In genomic region chr11:84738769-84739589, GRCm38 (mm10) we compare ENCODE assay signal across 9 mouse cellular contexts.
DNase-seq lines count a peak whose midpoint lies in the region; ATAC-seq lines count a peak whose summit lies in the region.
"Had no signal": no experiment of that assay in that cellular context is flagged by ENCODE, and none has a peak within 500 bp of the region (broad histone marks: within the 10 kb centered on the region; RNA-seq: fewer than 3 reads in every experiment).

No protein-coding gene starts in this region.

- no peak overlapping the region for H3K27ac ChIP-seq in intestine, embryonic 14.5 days (ENCODE audit: low read depth)
- H3K27ac ChIP-seq in midbrain, embryonic 14.5 days (replicated peaks; ENCODE audit: low read depth, low read length): peak overlapping the region; percentile 67

- peak; percentile 36; the same call in 1 of the 2 replicates for ATAC-seq in intestine, embryonic 14.5 days (replicated peaks; ENCODE audit: low FRiP score, low TSS enrichment, low read depth)
- ATAC-seq in midbrain, embryonic 14.5 days (ENCODE audit: low FRiP score, low TSS enrichment): no peak

- no peaks in the 10 kb centered on the region; the same call in 1 of the 2 replicates for H3K4me1 ChIP-seq in intestine, embryonic 14.5 days (replicated peaks; ENCODE audit: control insufficient read depth, insufficient read depth, low read length)
- peaks cover 12% of the 10 kb centered on the region; the same call in 1 of the 2 replicates for H3K4me1 ChIP-seq in midbrain, embryonic 14.5 days (ENCODE audit: control insufficient read depth, insufficient read depth, low read length)

- no peak overlapping the region for H3K9ac ChIP-seq in intestine, embryonic 14.5 days (ENCODE audit: low read length)
- H3K9ac ChIP-seq in midbrain, embryonic 14.5 days (replicated peaks; ENCODE audit: low read length): no peak overlapping the region

- no peaks in the 10 kb centered on the region for H3K27me3 ChIP-seq in intestine, embryonic 14.5 days (replicated peaks; ENCODE audit: control insufficient read depth, insufficient read depth, low read length)
- H3K27me3 ChIP-seq in midbrain, embryonic 14.5 days (ENCODE audit: control insufficient read depth, insufficient read depth, low read length): no peaks in the 10 kb centered on the region

- no peaks in the 10 kb centered on the region for H3K36me3 ChIP-seq in intestine, embryonic 14.5 days (ENCODE audit: control insufficient read depth, insufficient read depth, low read length)
- H3K36me3 ChIP-seq in midbrain, embryonic 14.5 days (ENCODE audit: control insufficient read depth, insufficient read depth, low read length): no peaks in the 10 kb centered on the region

- no peak overlapping the region for H3K4me3 ChIP-seq in intestine, embryonic 14.5 days (ENCODE audit: low read depth, low read length)
- H3K4me3 ChIP-seq in midbrain, embryonic 14.5 days (replicated peaks; ENCODE audit: low read depth, low read length): no peak overlapping the region

- peak overlapping the region; percentile 28 for H3K4me2 ChIP-seq in intestine, embryonic 14.5 days (ENCODE audit: low read length)
- H3K4me2 ChIP-seq in midbrain, embryonic 14.5 days (ENCODE audit: low read length): peak overlapping the region; percentile 22; the same call in 1 of the 2 replicates

- H3K9me3 ChIP-seq in intestine, embryonic 14.5 days (ENCODE audit: control insufficient read depth, low read length): no peaks in the 10 kb centered on the region
- H3K9me3 ChIP-seq in midbrain, embryonic 14.5 days (ENCODE audit: control insufficient read depth, low read length): no peaks in the 10 kb centered on the region

- 14% methylated on average over 17 of the region's 17 CpGs for WGBS in intestine, embryonic 14.5 days
- 9% methylated on average over 17 of the region's 17 CpGs for WGBS in midbrain, embryonic 14.5 days

- peak; percentile 74 for DNase-seq in ZHBTc4 (ENCODE audit: low read depth, low spot score)
- peak; percentile 40 for DNase-seq in cerebellum, adult 8-10 months
- peak; percentile 60 for DNase-seq in intestine, embryonic 14.5 days (ENCODE audit: low spot score)
- peak; percentile 60 for DNase-seq in midbrain, embryonic 14.5 days
- no peak for DNase-seq in layer of hippocampus, postnatal 36 days
- DNase-seq in adrenal gland, adult 8-10 months: no peak
- no peak for DNase-seq in embryo, embryonic 9.5 days (ENCODE audit: extremely low spot score)
- DNase-seq: adrenal gland, postnatal 10 days; heart, postnatal 14 days had no signal

Comparison
In these comparisons a context has a peak if more than half of its experiments do, and no peak if none do; other contexts are left out.
1. DNase-seq: peak in ZHBTc4 (single experiment), cerebellum, adult 8-10 months (single experiment), intestine, embryonic 14.5 days (single experiment) and midbrain, embryonic 14.5 days (single experiment); none in layer of hippocampus, postnatal 36 days (0 of 2), adrenal gland, adult 8-10 months (single experiment) and embryo, embryonic 9.5 days (single experiment).